In genomic region chr13:99409216-99409615, GRCm38 (mm10) we compare ENCODE assay signal across 12 mouse cellular contexts.
"Had no signal": no experiment of that assay in that cellular context is flagged by ENCODE, and none has a peak within 500 bp of the region (broad histone marks: within the 10 kb centered on the region; RNA-seq: fewer than 3 reads in every experiment).

No protein-coding gene starts in this region.

- H3K9me3 ChIP-seq: limb, embryonic 12.5 days had no signal

- H3K4me3 ChIP-seq: left cerebral cortex, adult 2 months; limb, embryonic 12.5 days had no signal

- H3K4me2 ChIP-seq: limb, embryonic 12.5 days had no signal

- H3K9ac ChIP-seq: limb, embryonic 12.5 days; liver, embryonic 14.5 days had no signal

- H3K27me3 ChIP-seq: limb, embryonic 12.5 days had no signal

- H3K27ac ChIP-seq: left cerebral cortex, adult 2 months; limb, embryonic 12.5 days; liver, embryonic 14.5 days; stomach, postnatal 0 days had no signal

- ATAC-seq: lung, postnatal 0 days; midbrain, embryonic 16.5 days had no signal

- DNase-seq: kidney, adult 18-20 months; kidney, postnatal 14 days; lung, adult 18-20 months; lung, postnatal 36 days; right cerebral cortex, postnatal 14 days; thymus, postnatal 4 days had no signal
